Mouse (Mus musculus): Measurements from ENCODE around the gene Pdzd3.
"Not testable (repeated sequence)": the region's sequence is repeated elsewhere in the genome, so short reads cannot be mapped to it uniquely, and the experiment has no call there.

Gene Pdzd3

GRCm38 (mm10) chr9:44251314-44251713 lies at the start of gene Pdzd3:
TSS of gene Pdzd3 (minus strand) at chr9:44251471.
- no peak for DNase-seq (ENCODE audit: extremely low spot score, low read depth, low spot score)

GRCm38 (mm10) chr9:44300001-44300400 lies 48.7 kb upstream of the Pdzd3 start:
- not testable (repeated sequence) for DNase-seq (ENCODE audit: extremely low spot score, low read depth, low spot score)

- DNase-seq (ENCODE audit: extremely low spot score, low read depth, low spot score) = no peak
These were observed 41.2 kb upstream of the Pdzd3 start for GRCm38 (mm10) chr9:44292490-44292889.

- DNase-seq (ENCODE audit: extremely low spot score, low read depth, low spot score) = no peak
These were observed 37.7 kb upstream of the Pdzd3 start for GRCm38 (mm10) chr9:44288959-44289291.

- no peak for DNase-seq (ENCODE audit: extremely low spot score, low read depth, low spot score)
These were observed 37.0 kb upstream of the Pdzd3 start, which contains the start of gene Abcg4 for GRCm38 (mm10) chr9:44288076-44288958. TSS of gene Abcg4 (minus strand) at chr9:44288615.

GRCm38 (mm10) chr9:44287401-44288075 lies 36.3 kb upstream of the Pdzd3 start:
- no peak for DNase-seq (ENCODE audit: extremely low spot score, low read depth, low spot score)

- DNase-seq (ENCODE audit: extremely low spot score, low read depth, low spot score) = no peak
These were observed 35.7 kb upstream of the Pdzd3 start for GRCm38 (mm10) chr9:44287003-44287400.

- no peak for DNase-seq (ENCODE audit: extremely low spot score, low read depth, low spot score)
These were observed 35.1 kb upstream of the Pdzd3 start for GRCm38 (mm10) chr9:44286256-44286850.

GRCm38 (mm10) chr9:44283183-44283582 lies 31.9 kb upstream of the Pdzd3 start:
- no peak for DNase-seq (ENCODE audit: extremely low spot score, low read depth, low spot score)

GRCm38 (mm10) chr9:44269973-44270372 lies 18.7 kb upstream of the Pdzd3 start:
- DNase-seq (ENCODE audit: extremely low spot score, low read depth, low spot score) = no peak

- no peak for DNase-seq (ENCODE audit: extremely low spot score, low read depth, low spot score)
These were observed 17.8 kb upstream of the Pdzd3 start for GRCm38 (mm10) chr9:44269077-44269476.

GRCm38 (mm10) chr9:44268432-44268831 lies 17.2 kb upstream of the Pdzd3 start, which contains the start of gene Nlrx1:
TSS of gene Nlrx1 (minus strand) at chr9:44268599.
- no peak for DNase-seq (ENCODE audit: extremely low spot score, low read depth, low spot score)

- no peak for DNase-seq (ENCODE audit: extremely low spot score, low read depth, low spot score)
These were observed 16.7 kb upstream of the Pdzd3 start for GRCm38 (mm10) chr9:44268027-44268360.

- DNase-seq (ENCODE audit: extremely low spot score, low read depth, low spot score) = no peak
These were observed 16.2 kb upstream of the Pdzd3 start for GRCm38 (mm10) chr9:44267319-44268026.

- DNase-seq (ENCODE audit: extremely low spot score, low read depth, low spot score) = no peak
These were observed 15.4 kb upstream of the Pdzd3 start for GRCm38 (mm10) chr9:44266478-44267226.

GRCm38 (mm10) chr9:44261388-44261787 lies 10.1 kb upstream of the Pdzd3 start:
- DNase-seq (ENCODE audit: extremely low spot score, low read depth, low spot score) = no peak

GRCm38 (mm10) chr9:44259014-44259413 lies 7.7 kb upstream of the Pdzd3 start:
- DNase-seq (ENCODE audit: extremely low spot score, low read depth, low spot score) = no peak

- no peak for DNase-seq (ENCODE audit: extremely low spot score, low read depth, low spot score)
These were observed 4.9 kb upstream of the Pdzd3 start for GRCm38 (mm10) chr9:44256213-44256612.

- no peak for DNase-seq (ENCODE audit: extremely low spot score, low read depth, low spot score)
These were observed 3.9 kb upstream of the Pdzd3 start for GRCm38 (mm10) chr9:44255136-44255521.

- no peak for DNase-seq (ENCODE audit: extremely low spot score, low read depth, low spot score)
These were observed 3.4 kb upstream of the Pdzd3 start for GRCm38 (mm10) chr9:44254508-44255135.

Data from hindlimb bud, embryonic 11.5 days (tissue).